Mouse (Mus musculus) embryonic facial prominence, embryonic 10.5 days (tissue): Measurements from ENCODE around the gene Olfr961. TPM values are rescaled to one million over a fixed set of nuclear protein-coding genes. Genes with fewer than 3 reads are reported as not detected.

Experiments used
- DNase-seq: peaks from one replicate; pipeline ENCODE4 v3.0.0-alpha.2; 2017; ENCODE audit warnings: low spot score
- H3K27ac ChIP-seq: fragments of 300-500 bp; sonication (generic); replicated peaks from 2 replicates; pipeline ENCODE4 v1.5.1; 2016; ENCODE audit warnings: mild to moderate bottlenecking
- H3K27me3 ChIP-seq: fragments of 300-500 bp; sonication (generic); replicated peaks from 2 replicates; pipeline ENCODE4 v1.6.1; 2016; ENCODE audit warnings: low read depth, mild to moderate bottlenecking; ENCODE audit not compliant: poor library complexity, severe bottlenecking
- H3K36me3 ChIP-seq: fragments of 300-500 bp; sonication (generic); replicated peaks from 2 replicates; pipeline ENCODE4 v1.6.1; 2016; ENCODE audit warnings: mild to moderate bottlenecking, moderate library complexity
- H3K4me1 ChIP-seq: fragments of 300-500 bp; sonication (generic); 2 replicates; pipeline ENCODE4 v1.6.1; 2016
- H3K4me3 ChIP-seq: fragments of 300-500 bp; sonication (generic); 2 replicates; pipeline ENCODE4 v1.5.1; 2016; ENCODE audit warnings: mild to moderate bottlenecking, moderate library complexity
- H3K9me3 ChIP-seq: fragments of 300-500 bp; sonication (generic); 2 replicates; pipeline ENCODE4 v1.6.1; 2016; ENCODE audit warnings: mild to moderate bottlenecking
- WGBS: fragments of 180-500 bp; shearing (Covaris S2); methylation state at CpG from one replicate; pipeline ENCODE4 v1.1.7; 2016; 5-methylcytosine and 5-hydroxymethylcytosine counted together
- polyA plus RNA-seq: library from polyadenylated mRNA; unstranded; fragments of >200 nt; fragmentation: Nextera tagmentation; extraction: Ambion mirVana; gene quantifications from 2 replicates; pipeline ENCODE4 v1.2.1, GENCODE M21; 2016

The Olfr961 gene
- polyA plus RNA-seq, 1 experiment from 2014 or later, result not detected

DNA sequence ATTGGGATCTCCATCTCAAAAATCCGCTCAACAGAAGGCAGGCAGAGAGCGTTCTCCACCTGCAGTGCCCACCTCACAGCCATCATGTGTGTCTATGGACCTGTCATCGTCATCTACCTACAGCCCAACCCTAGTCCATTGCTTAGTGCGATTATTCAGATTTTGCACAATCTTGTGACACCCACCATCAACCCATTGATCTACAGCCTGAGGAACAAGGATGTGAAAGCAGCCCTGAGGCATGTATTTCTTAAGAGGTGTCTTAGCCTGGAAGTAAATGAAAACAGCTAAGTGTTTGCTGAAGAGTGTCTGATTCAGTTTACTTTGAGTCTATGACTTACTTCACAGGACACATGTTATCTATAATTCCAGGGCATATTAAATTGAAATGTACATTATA, 2.5 kb downstream of the Olfr961 start:
- no peaks in the 10 kb centered on the region for H3K36me3 ChIP-seq
- no peak overlapping the region for H3K27ac ChIP-seq
- DNase-seq, result no peak
- H3K4me1 ChIP-seq, result no peaks in the 10 kb centered on the region
- H3K9me3 ChIP-seq, result no peaks in the 10 kb centered on the region
- 94% methylated on average over 4 of the region's 4 CpGs for WGBS
- no peak overlapping the region for H3K4me3 ChIP-seq
- no peaks in the 10 kb centered on the region for H3K27me3 ChIP-seq

DNA sequence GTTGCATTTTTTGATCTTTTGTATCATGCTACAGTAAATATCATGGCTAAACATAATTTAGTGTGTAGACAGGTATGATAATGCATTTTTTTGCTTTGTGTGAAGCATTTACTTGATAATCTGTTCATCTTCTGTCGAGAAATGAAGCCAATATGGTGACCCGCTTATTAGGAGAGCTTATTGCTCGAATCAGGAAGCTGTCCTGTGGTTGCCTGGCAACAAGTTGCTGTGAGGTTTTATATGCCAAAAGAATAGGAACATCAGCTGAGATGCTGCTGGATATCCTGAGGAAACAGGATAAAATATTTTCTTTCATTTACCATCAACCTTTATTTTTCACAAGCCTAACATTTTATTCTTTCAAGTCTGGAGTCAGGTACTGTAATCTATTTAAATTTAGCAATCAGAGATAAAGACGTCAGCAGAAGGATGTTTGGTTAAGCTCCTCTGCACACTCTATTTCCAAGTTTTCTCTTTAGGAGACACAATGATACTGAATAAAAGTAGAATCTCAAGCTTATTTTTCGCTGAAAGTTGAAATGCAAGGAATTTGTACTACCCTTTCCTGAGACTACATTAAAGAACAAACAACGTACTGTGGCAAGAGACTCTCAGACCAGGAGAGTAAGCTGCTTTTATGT, 10.0 kb downstream of the Olfr961 start:
- DNase-seq, result no peak
- Histone ChIP-seq H3K4me1 (no peaks in the 10 kb centered on the region), H3K4me3 (no peak overlapping the region), H3K36me3 (no peaks in the 10 kb centered on the region), H3K9me3 (no peaks in the 10 kb centered on the region), H3K27me3 (no peaks in the 10 kb centered on the region), H3K27ac (no peak overlapping the region)
- WGBS, result 81% methylated on average over 6 of the region's 6 CpGs

DNA sequence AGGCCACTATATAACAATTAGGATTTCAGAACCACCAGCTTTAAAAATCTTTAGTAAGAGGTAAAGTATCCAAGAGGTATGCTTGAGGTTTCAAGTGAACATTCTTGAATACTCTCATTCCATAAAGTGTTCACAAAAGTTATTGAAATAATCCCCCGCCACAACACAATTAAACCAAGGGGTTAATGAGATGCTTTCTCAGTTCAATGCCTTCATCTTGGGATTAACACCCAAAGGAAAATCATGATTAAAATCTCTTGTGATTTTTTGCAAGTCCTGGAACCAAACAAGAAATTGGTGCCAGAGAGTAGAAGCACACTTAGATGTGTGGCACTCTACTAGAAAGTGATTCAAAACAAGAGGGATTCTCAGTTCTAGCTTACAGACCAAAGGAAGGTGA, 22.0 kb downstream of the Olfr961 start, which contains the start of gene Olfr963:
Gene Olfr963, plus strand, starts transcription at position 301 of the 400 bp plus-strand sequence.
- Histone ChIP-seq H3K4me1 (no peaks in the 10 kb centered on the region), H3K36me3 (no peaks in the 10 kb centered on the region), H3K27ac (no peak within 1 kb of the TSS), H3K9me3 (no peaks in the 10 kb centered on the region), H3K27me3 (no peaks in the 10 kb centered on the region), H3K4me3 (no peak within 1 kb of the TSS)
- no peak for DNase-seq
- WGBS, result 92% methylated on average over 1 of the region's 1 CpGs

DNA sequence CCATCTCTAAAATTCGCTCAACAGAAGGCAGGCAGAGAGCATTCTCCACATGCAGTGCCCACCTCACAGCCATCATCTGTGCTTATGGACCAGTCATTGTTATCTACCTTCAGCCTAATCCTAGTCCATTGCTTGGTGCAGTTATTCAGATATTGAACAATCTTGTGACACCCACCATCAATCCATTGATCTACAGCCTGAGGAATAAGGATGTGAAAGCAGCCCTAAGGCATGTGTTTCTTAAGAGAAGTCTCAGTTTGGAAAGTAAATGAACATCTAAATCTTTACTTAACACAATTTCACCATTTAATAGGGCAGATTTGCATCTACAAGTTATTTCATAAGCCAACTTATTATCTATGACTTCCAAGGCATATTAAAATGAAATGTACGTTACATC, 24.8 kb downstream of the Olfr961 start:
- Histone ChIP-seq H3K4me1 (no peaks in the 10 kb centered on the region), H3K4me3 (no peak overlapping the region), H3K27me3 (no peaks in the 10 kb centered on the region), H3K36me3 (no peaks in the 10 kb centered on the region), H3K27ac (no peak overlapping the region), H3K9me3 (no peaks in the 10 kb centered on the region)
- 85% methylated on average over 2 of the region's 2 CpGs for WGBS
- DNase-seq, result no peak

DNA sequence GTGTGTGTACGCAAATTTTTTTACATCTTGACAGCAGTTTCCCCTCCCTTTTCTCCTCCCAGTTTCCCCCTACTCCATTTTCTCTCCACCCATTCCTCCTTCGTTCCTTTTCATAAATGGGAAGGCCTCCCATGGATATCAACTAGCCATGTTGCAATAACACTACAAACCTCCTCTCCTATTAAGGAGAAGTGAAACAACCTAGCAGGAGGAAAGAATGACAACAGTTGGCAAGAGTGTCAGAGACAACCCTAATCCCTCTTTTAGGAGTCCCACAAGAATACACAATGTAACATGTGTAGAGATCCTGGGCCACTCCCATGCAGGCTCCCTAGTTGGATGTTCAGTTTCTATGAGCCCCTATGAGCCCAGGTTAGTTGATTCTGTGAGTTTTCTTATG, 29.9 kb downstream of the Olfr961 start:
- Histone ChIP-seq H3K36me3 (no peaks in the 10 kb centered on the region), H3K27ac (no peak overlapping the region), H3K27me3 (no peaks in the 10 kb centered on the region), H3K4me3 (no peak overlapping the region), H3K9me3 (no peaks in the 10 kb centered on the region), H3K4me1 (no peaks in the 10 kb centered on the region)
- 85% methylated on average over 2 of the region's 2 CpGs for WGBS
- no peak for DNase-seq

DNA sequence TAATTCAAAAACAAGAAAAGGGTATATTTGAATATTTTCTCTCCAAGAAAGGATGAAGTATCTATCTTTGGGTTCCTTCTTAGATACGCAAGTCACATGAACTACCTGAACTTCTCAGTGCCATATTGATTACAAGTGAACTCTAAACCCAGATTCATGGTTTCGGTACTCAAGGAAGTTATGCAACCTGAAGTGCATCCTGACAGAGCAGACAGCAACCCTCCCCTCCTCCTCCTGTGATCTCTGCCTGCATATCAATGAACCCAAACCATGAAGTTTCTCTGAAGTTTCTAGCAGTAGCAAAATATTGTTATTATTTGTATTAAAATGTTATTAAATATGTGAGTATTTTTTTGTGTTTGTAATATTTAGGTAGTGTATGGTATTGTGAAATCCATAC, 33.7 kb downstream of the Olfr961 start:
- H3K36me3 ChIP-seq, result no peaks in the 10 kb centered on the region
- H3K27me3 ChIP-seq, result no peaks in the 10 kb centered on the region
- no peaks in the 10 kb centered on the region for H3K9me3 ChIP-seq
- H3K4me1 ChIP-seq, result no peaks in the 10 kb centered on the region
- no peak overlapping the region for H3K4me3 ChIP-seq
- H3K27ac ChIP-seq, result no peak overlapping the region
- WGBS, result 92% methylated on average over 2 of the region's 2 CpGs
- DNase-seq, result no peak

DNA sequence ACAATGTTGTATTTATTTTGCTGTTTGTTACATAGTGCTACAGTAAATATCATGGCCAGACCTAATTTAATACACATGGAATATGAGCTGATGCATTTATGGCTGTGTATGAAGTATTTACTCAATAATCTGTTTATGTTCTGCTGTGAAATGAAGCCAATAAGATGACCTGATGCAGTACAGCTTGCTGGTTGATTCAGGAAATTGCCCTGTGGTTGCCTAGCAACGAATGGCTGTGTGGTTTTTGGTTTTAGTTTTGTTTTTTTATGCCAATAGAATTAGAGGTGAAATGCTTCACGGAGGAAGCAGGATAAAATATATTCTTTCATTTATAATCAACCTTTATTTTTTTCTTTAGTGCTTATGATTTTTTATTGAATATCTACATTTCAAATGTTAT, 34.4 kb downstream of the Olfr961 start:
- no peaks in the 10 kb centered on the region for H3K9me3 ChIP-seq
- H3K27ac ChIP-seq, result no peak overlapping the region
- H3K36me3 ChIP-seq, result no peaks in the 10 kb centered on the region
- no peak for DNase-seq
- H3K4me1 ChIP-seq, result no peaks in the 10 kb centered on the region
- no peak overlapping the region for H3K4me3 ChIP-seq
- no peaks in the 10 kb centered on the region for H3K27me3 ChIP-seq
- 78% methylated on average over 2 of the region's 2 CpGs for WGBS

Other genes starting within 250 kb of the Olfr961 start
- not detected in 2 replicates for gene Olfr952, start 217.9 kb upstream of the Olfr961 start, polyA plus RNA-seq
- not detected in 2 replicates for gene Olfr954, start 188.4 kb upstream of the Olfr961 start, polyA plus RNA-seq
- gene Olfr955, start 173.1 kb upstream of the Olfr961 start, polyA plus RNA-seq, result not detected in 2 replicates
- gene Olfr44, start 151.1 kb upstream of the Olfr961 start, polyA plus RNA-seq, result not detected in 2 replicates
- gene Olfr957, start 129.3 kb upstream of the Olfr961 start, polyA plus RNA-seq, result not detected in 2 replicates
- gene Olfr958, start 91.0 kb upstream of the Olfr961 start, polyA plus RNA-seq, result not detected in 2 replicates
- gene Olfr959, start 69.5 kb upstream of the Olfr961 start, polyA plus RNA-seq, result not detected in 2 replicates
- 6.8 and 10.4 TPM in 2 replicates for gene AW551984, start 40.7 kb upstream of the Olfr961 start, polyA plus RNA-seq
- not detected in 2 replicates for gene Olfr148, start 34.4 kb upstream of the Olfr961 start, polyA plus RNA-seq
- not detected in 2 replicates for gene Olfr960, start 23.7 kb upstream of the Olfr961 start, polyA plus RNA-seq
- gene Olfr963, start 22.1 kb downstream of the Olfr961 start, polyA plus RNA-seq, result not detected in 2 replicates
- gene Olfr149, start 62.0 kb downstream of the Olfr961 start, polyA plus RNA-seq, result 0.05 TPM in 1 of 2 replicates, not detected in the other
- not detected in 2 replicates for gene Olfr965, start 66.3 kb downstream of the Olfr961 start, polyA plus RNA-seq
- not detected in 2 replicates for gene Olfr150, start 85.9 kb downstream of the Olfr961 start, polyA plus RNA-seq
- gene Olfr967, start 101.2 kb downstream of the Olfr961 start, polyA plus RNA-seq, result not detected in 2 replicates
- not detected in 2 replicates for gene Olfr968, start 138.2 kb downstream of the Olfr961 start, polyA plus RNA-seq
- gene Olfr969, start 145.9 kb downstream of the Olfr961 start, polyA plus RNA-seq, result not detected in 2 replicates
- gene Olfr970, start 163.8 kb downstream of the Olfr961 start, polyA plus RNA-seq, result not detected in 2 replicates
- not detected in 2 replicates for gene Olfr971, start 191.8 kb downstream of the Olfr961 start, polyA plus RNA-seq
- not detected in 2 replicates for gene Olfr972, start 221.3 kb downstream of the Olfr961 start, polyA plus RNA-seq